Mouse (Mus musculus): ENCODE data around the gene Tagln3. TPM values are rescaled to one million over a fixed set of nuclear protein-coding genes. Genes with fewer than 3 reads are reported as not detected.
A peak's percentile ranks its signal among the peaks of the same experiment; 100 is the strongest.

The Tagln3 gene
- polyA plus RNA-seq (2014; fragmentation: Nextera tagmentation; extraction: Ambion mirVana) = 320 and 334 TPM in 2 replicates

- H3K4me2 ChIP-seq = peak within 1 kb of the TSS; percentile 57
- H3K9ac ChIP-seq (ENCODE audit: low read length) = peak within 1 kb of the TSS; percentile 91
- H3K27ac ChIP-seq (ENCODE audit: low read depth, low read length) = peak within 1 kb of the TSS; percentile 94
- WGBS = under 1% methylated on average over 30 of the region's 30 CpGs
- H3K4me3 ChIP-seq (ENCODE audit: low read depth, low read length) = peak within 1 kb of the TSS; percentile 62
- no peaks in the 10 kb centered on the region for H3K36me3 ChIP-seq (ENCODE audit: control insufficient read depth, insufficient read depth, low read length)
- H3K27me3 ChIP-seq (ENCODE audit: control insufficient read depth, insufficient read depth, low read length) = no peaks in the 10 kb centered on the region
- DNase-seq (ENCODE audit: low spot score, missing footprints) (no peak), ATAC-seq (ENCODE audit: low FRiP score) (peak; percentile 92)
- peaks cover 15% of the 10 kb centered on the region for H3K4me1 ChIP-seq (ENCODE audit: control insufficient read depth, insufficient read depth, low read length)
- no peaks in the 10 kb centered on the region for H3K9me3 ChIP-seq (ENCODE audit: control insufficient read depth, low read length)
Observed at GRCm38 (mm10) chr16:45724061-45724741, at the start of gene Tagln3. Gene Tagln3, minus strand, starts transcription at chr16:45724608.

GRCm38 (mm10) chr16:45770914-45771313 lies 46.5 kb upstream of the Tagln3 start:
- Histone ChIP-seq H3K9me3 (ENCODE audit: control insufficient read depth, low read length) (no peaks in the 10 kb centered on the region), H3K27me3 (ENCODE audit: control insufficient read depth, insufficient read depth, low read length) (no peaks in the 10 kb centered on the region), H3K4me1 (ENCODE audit: control insufficient read depth, insufficient read depth, low read length) (no peaks in the 10 kb centered on the region), H3K9ac (ENCODE audit: low read length) (no peak overlapping the region), H3K36me3 (ENCODE audit: control insufficient read depth, insufficient read depth, low read length) (peaks cover 2% of the 10 kb centered on the region; the same call in 1 of the 2 replicates), H3K4me2 (no peak overlapping the region), H3K27ac (ENCODE audit: low read depth, low read length) (no peak overlapping the region), H3K4me3 (ENCODE audit: low read depth, low read length) (no peak overlapping the region)
- DNase-seq (ENCODE audit: low spot score, missing footprints) (no peak), ATAC-seq (ENCODE audit: low FRiP score) (no peak)
- 96% methylated on average over 6 of the region's 6 CpGs for WGBS

- Histone ChIP-seq H3K9me3 (ENCODE audit: control insufficient read depth, low read length) (no peaks in the 10 kb centered on the region), H3K4me2 (no peak overlapping the region), H3K27ac (ENCODE audit: low read depth, low read length) (no peak overlapping the region), H3K36me3 (ENCODE audit: control insufficient read depth, insufficient read depth, low read length) (0 out of 2 replicates have a peak, but pooled peaks cover 2% of the 10 kb centered on the region), H3K4me1 (ENCODE audit: control insufficient read depth, insufficient read depth, low read length) (no peaks in the 10 kb centered on the region), H3K9ac (ENCODE audit: low read length) (no peak overlapping the region), H3K27me3 (ENCODE audit: control insufficient read depth, insufficient read depth, low read length) (no peaks in the 10 kb centered on the region), H3K4me3 (ENCODE audit: low read depth, low read length) (no peak overlapping the region)
- WGBS = 72% methylated on average over 10 of the region's 10 CpGs
- ATAC-seq (ENCODE audit: low FRiP score) = no peak
- peak; percentile 81 for DNase-seq (ENCODE audit: low spot score, missing footprints)
Observed at GRCm38 (mm10) chr16:45767853-45768640, 43.6 kb upstream of the Tagln3 start.

GRCm38 (mm10) chr16:45767434-45767833 lies 43.0 kb upstream of the Tagln3 start:
- no peak overlapping the region for H3K4me2 ChIP-seq
- no peaks in the 10 kb centered on the region for H3K9me3 ChIP-seq (ENCODE audit: control insufficient read depth, low read length)
- H3K4me1 ChIP-seq (ENCODE audit: control insufficient read depth, insufficient read depth, low read length) = no peaks in the 10 kb centered on the region
- no peak overlapping the region for H3K4me3 ChIP-seq (ENCODE audit: low read depth, low read length)
- H3K36me3 ChIP-seq (ENCODE audit: control insufficient read depth, insufficient read depth, low read length) = 0 out of 2 replicates have a peak, but pooled peaks cover 2% of the 10 kb centered on the region
- 82% methylated on average over 4 of the region's 4 CpGs for WGBS
- H3K27me3 ChIP-seq (ENCODE audit: control insufficient read depth, insufficient read depth, low read length) = no peaks in the 10 kb centered on the region
- H3K27ac ChIP-seq (ENCODE audit: low read depth, low read length) = no peak overlapping the region
- no peak overlapping the region for H3K9ac ChIP-seq (ENCODE audit: low read length)
- no peak for ATAC-seq (ENCODE audit: low FRiP score)
- no peak for DNase-seq (ENCODE audit: low spot score, missing footprints)

GRCm38 (mm10) chr16:45765801-45766494 lies 41.5 kb upstream of the Tagln3 start:
- peak; percentile 31 for DNase-seq (ENCODE audit: low spot score, missing footprints)
- H3K27ac ChIP-seq (ENCODE audit: low read depth, low read length) = no peak overlapping the region
- no peaks in the 10 kb centered on the region for H3K9me3 ChIP-seq (ENCODE audit: control insufficient read depth, low read length)
- H3K4me3 ChIP-seq (ENCODE audit: low read depth, low read length) = no peak overlapping the region
- H3K36me3 ChIP-seq (ENCODE audit: control insufficient read depth, insufficient read depth, low read length) = 0 out of 2 replicates have a peak, but pooled peaks cover 2% of the 10 kb centered on the region
- H3K4me1 ChIP-seq (ENCODE audit: control insufficient read depth, insufficient read depth, low read length) = no peaks in the 10 kb centered on the region
- no peak overlapping the region for H3K9ac ChIP-seq (ENCODE audit: low read length)
- H3K27me3 ChIP-seq (ENCODE audit: control insufficient read depth, insufficient read depth, low read length) = no peaks in the 10 kb centered on the region
- no peak overlapping the region for H3K4me2 ChIP-seq
- ATAC-seq (ENCODE audit: low FRiP score) = no peak
- 85% methylated on average over 7 of the region's 7 CpGs for WGBS

- 90% methylated on average over 3 of the region's 3 CpGs for WGBS
- no peak overlapping the region for H3K9ac ChIP-seq (ENCODE audit: low read length)
- H3K4me3 ChIP-seq (ENCODE audit: low read depth, low read length) = no peak overlapping the region
- no peaks in the 10 kb centered on the region for H3K9me3 ChIP-seq (ENCODE audit: control insufficient read depth, low read length)
- H3K4me2 ChIP-seq = no peak overlapping the region
- DNase-seq (ENCODE audit: low spot score, missing footprints) (peak; percentile 57), ATAC-seq (ENCODE audit: low FRiP score) (no peak)
- H3K27ac ChIP-seq (ENCODE audit: low read depth, low read length) = no peak overlapping the region
- no peaks in the 10 kb centered on the region for H3K27me3 ChIP-seq (ENCODE audit: control insufficient read depth, insufficient read depth, low read length)
- no peaks in the 10 kb centered on the region for H3K4me1 ChIP-seq (ENCODE audit: control insufficient read depth, insufficient read depth, low read length)
- no peaks in the 10 kb centered on the region for H3K36me3 ChIP-seq (ENCODE audit: control insufficient read depth, insufficient read depth, low read length)
Observed at GRCm38 (mm10) chr16:45765102-45765501, 40.7 kb upstream of the Tagln3 start.

GRCm38 (mm10) chr16:45762859-45763505 lies 38.6 kb upstream of the Tagln3 start:
- ATAC-seq (ENCODE audit: low FRiP score) (no peak), DNase-seq (ENCODE audit: low spot score, missing footprints) (peak; percentile 69)
- 92% methylated on average over 13 of the region's 13 CpGs for WGBS
- H3K4me3 ChIP-seq (ENCODE audit: low read depth, low read length) = no peak overlapping the region
- no peaks in the 10 kb centered on the region for H3K27me3 ChIP-seq (ENCODE audit: control insufficient read depth, insufficient read depth, low read length)
- no peaks in the 10 kb centered on the region for H3K9me3 ChIP-seq (ENCODE audit: control insufficient read depth, low read length)
- no peak overlapping the region for H3K9ac ChIP-seq (ENCODE audit: low read length)
- H3K36me3 ChIP-seq (ENCODE audit: control insufficient read depth, insufficient read depth, low read length) = no peaks in the 10 kb centered on the region
- H3K4me2 ChIP-seq = no peak overlapping the region
- H3K4me1 ChIP-seq (ENCODE audit: control insufficient read depth, insufficient read depth, low read length) = no peaks in the 10 kb centered on the region
- no peak overlapping the region for H3K27ac ChIP-seq (ENCODE audit: low read depth, low read length)

- no peak overlapping the region for H3K27ac ChIP-seq (ENCODE audit: low read depth, low read length)
- H3K9ac ChIP-seq (ENCODE audit: low read length) = no peak overlapping the region
- DNase-seq (ENCODE audit: low spot score, missing footprints) (no peak), ATAC-seq (ENCODE audit: low FRiP score) (no peak)
- H3K27me3 ChIP-seq (ENCODE audit: control insufficient read depth, insufficient read depth, low read length) = no peaks in the 10 kb centered on the region
- no peaks in the 10 kb centered on the region for H3K36me3 ChIP-seq (ENCODE audit: control insufficient read depth, insufficient read depth, low read length)
- 81% methylated on average over 1 of the region's 1 CpGs for WGBS
- no peaks in the 10 kb centered on the region for H3K9me3 ChIP-seq (ENCODE audit: control insufficient read depth, low read length)
- H3K4me1 ChIP-seq (ENCODE audit: control insufficient read depth, insufficient read depth, low read length) = no peaks in the 10 kb centered on the region
- H3K4me3 ChIP-seq (ENCODE audit: low read depth, low read length) = no peak overlapping the region
- H3K4me2 ChIP-seq = no peak overlapping the region
Observed at GRCm38 (mm10) chr16:45761425-45761824, 37.0 kb upstream of the Tagln3 start.

All from midbrain, embryonic 11.5 days (tissue).